Mouse (Mus musculus): ENCODE measurements around the gene Rprml.

The Rprml gene

DNA sequence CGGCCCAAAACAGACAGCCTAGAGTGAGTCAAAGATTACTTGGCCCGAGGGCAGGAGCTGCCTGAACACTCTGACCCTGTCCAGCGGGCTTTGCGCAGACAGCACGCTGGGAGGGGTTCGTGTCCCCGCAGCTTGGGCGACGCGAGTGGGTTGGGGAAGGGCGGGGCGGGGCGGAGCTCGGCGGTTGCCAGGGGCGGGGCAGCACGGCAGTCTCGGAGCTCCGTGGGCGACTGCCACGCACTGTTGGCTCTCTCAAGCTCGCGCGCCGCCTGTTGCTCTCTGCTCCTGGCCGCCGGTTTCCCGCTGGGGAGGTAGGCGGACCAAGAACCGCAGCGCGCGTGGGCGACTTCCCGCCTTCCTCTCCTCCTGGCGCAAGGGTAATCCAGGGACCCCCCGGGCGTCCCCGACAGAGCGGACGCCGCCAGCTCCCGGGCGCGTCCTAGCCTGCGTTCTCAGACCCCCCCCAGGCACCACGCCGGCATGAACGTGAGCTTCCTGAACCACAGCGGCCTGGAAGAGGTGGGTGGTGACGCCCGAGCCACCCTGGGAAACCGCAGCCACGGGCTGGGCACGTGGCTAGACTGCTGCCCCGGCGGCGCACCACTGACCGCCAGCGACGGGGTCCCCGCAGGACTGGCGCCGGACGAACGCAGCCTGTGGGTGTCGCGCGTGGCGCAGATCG is at the start of gene Rprml:
TSS of gene Rprml (plus strand) at position 270 of the 682 bp plus-strand sequence.
- no peak for DNase-seq (ENCODE audit: low read depth, low spot score)

DNA sequence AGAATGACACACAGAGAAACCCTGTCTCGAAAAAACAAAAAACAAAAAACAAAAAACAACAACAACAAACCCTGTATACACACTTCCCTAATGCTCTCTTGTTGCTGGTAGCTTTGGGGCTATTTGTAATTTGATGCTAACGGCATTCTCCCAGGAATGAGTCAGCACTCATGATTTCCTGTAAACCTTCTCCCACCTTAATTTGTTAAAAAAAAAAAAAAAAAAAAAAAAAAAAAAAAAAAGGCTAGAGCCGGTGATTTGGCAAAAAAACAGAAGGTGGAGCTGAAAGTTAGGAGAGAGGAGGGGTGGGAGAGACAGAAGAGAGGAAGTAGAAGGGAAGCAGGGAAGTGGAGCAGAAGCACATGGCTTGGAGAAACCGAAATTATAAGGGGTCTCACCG is 42.8 kb upstream of the Rprml start:
- DNase-seq (ENCODE audit: low read depth, low spot score), result no peak

GRCm38 (mm10) chr11:103610772-103611171 is 38.6 kb upstream of the Rprml start:
- no peak for DNase-seq (ENCODE audit: low read depth, low spot score)

- no peak for DNase-seq (ENCODE audit: low read depth, low spot score)
Measured at GRCm38 (mm10) chr11:103621040-103621439, 28.3 kb upstream of the Rprml start, which contains the start of gene Gm884. Gene Gm884, minus strand, starts transcription at chr11:103621140.

DNA sequence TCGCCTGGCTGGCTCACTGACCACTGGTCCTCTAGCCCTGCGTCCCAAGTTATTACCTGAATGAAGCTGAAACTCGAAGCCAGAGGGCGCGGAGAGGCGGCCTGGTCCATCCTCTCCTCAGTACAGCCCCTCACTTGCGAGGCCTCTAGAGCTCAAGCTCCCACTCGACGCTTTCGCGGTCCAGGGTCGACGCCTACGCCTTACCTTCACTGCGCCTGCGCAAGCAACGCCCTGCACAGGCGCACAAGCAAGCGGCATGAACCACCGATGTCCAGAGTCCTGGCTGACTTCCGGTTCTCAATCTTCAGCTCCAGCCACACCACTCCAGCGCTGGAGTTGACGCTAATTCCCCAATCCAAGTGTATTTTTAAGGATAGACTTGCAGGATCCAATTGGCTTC is 21.9 kb upstream of the Rprml start:
- no peak for DNase-seq (ENCODE audit: low read depth, low spot score)

GRCm38 (mm10) chr11:103634806-103635205 is 14.6 kb upstream of the Rprml start:
- DNase-seq (ENCODE audit: low read depth, low spot score), result no peak

DNA sequence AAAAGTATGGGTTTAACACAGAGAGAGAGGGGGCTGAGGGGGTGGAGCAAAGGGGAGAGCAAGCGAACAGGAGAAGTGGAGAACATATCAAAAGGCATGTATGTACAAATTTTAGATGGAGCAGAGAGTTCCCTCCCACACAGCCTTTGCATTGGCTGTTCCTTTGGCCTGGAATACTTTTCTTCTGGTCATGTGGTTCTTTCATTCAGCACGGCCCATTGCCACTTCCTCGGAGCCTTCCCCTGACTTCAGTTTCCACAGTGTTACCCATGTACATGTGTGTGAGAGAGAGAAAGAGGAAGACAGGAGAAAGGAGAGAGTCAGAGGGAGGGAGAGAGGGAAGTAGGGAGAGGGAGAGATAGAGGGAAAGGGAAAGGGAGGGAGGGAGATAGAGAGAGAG is 13.9 kb upstream of the Rprml start:
- DNase-seq (ENCODE audit: low read depth, low spot score), result no peak

- DNase-seq (ENCODE audit: low read depth, low spot score), result no peak
Measured at GRCm38 (mm10) chr11:103636261-103636660, 13.1 kb upstream of the Rprml start.

DNA sequence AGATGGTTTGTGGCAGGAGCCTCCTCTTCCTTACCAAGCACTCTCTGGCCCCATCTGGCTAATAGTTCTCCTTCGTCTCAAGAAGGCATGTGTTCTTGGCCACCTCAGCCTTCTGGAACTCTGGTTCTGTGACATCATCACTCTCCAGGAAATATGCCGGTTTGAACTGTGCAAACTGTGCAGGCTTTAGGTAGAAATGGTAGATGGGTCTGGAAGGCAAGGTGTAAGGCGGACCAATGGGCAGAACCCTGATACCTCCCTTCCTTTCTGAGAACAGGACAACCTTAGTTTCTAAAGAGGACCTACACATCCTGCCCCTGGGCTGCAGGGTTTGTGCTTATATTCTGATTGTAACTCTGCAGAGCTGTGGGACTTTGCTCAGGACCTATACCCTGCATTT is 10.6 kb upstream of the Rprml start, which contains the start of gene Lyzl6:
TSS of gene Lyzl6 (minus strand) at position 101 of the 400 bp plus-strand sequence.
- DNase-seq (ENCODE audit: low read depth, low spot score), result no peak

- peak; percentile 31 for DNase-seq (ENCODE audit: low read depth, low spot score)
Measured at GRCm38 (mm10) chr11:103639407-103639946, 9.9 kb upstream of the Rprml start.

DNA sequence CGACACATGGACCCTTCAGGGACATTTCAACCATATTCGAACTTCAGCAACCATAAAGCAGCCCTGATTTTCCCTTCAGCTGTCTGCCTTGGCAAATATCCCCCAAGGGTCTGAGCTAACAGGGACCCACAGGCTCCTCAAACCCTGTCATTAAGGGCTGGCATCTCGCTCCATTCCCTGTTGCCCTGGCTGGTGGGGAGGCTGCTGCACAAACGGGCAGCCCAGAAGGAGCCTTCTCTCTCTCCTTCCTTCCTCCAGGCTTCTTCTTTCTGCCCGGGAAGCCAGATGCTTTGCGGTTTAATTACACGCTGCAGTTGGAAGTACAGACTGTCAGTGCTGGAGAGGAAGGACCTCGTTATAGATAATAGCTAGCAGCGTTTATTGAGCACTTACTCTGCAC is 6.2 kb upstream of the Rprml start:
- DNase-seq (ENCODE audit: low read depth, low spot score), result no peak

DNA sequence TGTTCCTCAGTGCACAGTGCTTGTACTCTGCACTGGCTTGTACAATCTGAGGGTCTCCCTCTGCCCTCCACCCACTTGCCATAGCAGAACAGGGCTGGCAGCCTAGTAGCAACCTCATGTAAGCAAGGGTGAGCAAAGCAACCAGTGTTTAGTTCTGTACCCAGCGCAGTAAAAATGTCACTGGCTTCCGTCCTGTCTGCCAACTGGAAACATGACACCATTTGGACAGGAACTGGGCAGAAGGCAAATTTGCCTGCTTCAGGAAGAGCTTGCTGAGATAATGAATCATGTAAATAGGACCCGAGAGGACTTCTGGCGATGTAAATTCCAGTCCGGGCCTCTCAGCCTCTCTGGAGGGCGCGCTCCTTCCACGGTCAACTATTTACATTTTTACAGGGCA is 3.6 kb upstream of the Rprml start:
- no peak for DNase-seq (ENCODE audit: low read depth, low spot score)

- no peak for DNase-seq (ENCODE audit: low read depth, low spot score)
Measured at GRCm38 (mm10) chr11:103646301-103646700, 3.1 kb upstream of the Rprml start.

DNA sequence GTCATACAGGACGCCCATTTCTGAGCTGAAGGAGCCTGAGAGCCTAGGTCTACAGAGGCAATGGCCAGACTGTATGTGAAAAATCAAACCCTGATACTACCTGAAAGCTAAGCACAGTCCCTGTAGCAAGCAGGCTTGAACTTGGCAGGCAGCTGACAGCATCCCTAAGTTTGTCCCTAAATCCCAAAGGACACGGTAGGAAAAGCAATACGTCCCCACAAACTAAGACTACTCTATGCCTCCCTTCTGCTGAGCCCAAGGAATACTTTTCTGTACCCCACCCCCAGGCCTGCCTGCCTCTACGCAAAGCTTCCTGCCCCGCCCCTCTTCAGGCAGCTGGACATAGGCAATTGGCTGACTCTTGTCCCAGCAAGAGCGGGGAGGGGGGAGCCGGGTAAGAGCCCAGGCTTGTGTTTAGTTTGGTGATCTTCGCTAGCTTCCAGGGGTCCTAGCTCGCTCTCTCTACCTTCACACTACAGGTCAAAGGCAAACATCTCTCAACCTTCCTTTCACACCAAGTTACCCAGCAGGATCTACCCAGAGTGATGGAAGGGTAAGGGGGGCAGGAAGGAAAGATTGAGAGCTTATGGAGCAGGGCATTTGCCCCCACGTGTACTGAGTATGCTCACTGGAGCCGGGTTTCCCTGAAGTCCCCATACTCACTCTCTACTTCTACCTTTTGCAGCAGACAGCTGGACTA is 1.3 kb upstream of the Rprml start:
- no peak for DNase-seq (ENCODE audit: low read depth, low spot score)

DNA sequence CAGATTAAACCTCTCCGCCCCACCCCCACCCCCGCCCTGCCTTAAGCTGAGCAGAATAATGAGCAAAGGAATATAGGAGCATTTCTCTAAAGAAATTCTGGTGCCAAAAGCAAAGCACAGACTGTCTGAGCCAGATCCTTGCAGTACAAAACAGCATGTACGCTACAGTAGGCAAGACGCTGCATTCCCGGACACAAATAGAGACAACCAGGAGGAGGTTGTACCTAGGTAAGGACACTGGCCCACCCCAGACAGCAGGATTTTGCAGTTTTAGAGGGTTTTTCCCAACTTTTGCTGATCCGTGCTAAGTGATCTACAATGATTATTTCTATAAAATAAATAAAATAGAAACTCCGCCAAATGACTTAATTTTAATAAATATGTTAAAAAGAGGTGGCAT is 714 bp upstream of the Rprml start:
- DNase-seq (ENCODE audit: low read depth, low spot score), result no peak

DNA sequence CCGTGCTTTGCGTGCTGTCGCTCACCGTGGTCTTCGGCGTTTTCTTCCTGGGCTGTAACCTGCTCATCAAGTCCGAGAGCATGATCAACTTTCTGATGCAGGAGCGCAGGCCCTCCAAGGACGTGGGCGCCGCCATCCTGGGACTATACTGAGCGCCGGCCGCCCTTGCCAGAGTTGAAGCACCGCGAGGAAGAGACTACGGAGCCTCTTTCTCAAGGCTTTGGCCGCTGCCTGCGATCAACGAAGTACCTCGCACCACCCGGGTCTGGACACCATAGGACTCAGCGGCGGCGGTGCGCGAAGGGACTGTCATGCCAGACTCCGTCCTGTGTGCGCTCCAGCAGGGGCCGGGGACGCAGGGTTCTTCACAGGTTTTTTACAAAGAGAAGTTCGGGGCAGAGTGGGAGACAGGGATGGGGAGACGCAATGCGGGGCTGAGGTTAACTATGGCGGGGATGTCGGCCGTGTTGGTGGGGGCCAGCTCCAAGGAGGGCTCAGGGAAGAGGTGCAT is 668 bp downstream of the Rprml start:
- no peak for DNase-seq (ENCODE audit: low read depth, low spot score)

DNA sequence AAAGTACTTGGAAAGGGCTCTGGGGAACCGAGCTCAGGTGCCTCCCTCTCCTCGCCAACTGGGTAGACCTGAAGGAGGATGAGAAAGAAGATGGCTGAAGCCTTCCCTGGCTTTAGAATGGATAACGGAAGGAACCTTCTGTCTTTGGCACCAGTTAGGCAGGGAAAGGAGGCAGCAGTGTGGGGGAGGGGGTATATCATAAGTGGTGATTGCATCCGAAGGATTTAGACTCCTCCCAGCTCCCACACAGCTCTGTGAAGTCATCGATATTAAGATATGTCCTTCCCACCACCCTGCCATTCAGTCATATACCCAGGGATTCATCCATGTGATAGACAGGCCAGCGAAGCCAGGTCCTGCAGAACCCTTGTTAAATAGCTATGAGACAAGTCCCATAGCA is 2.1 kb downstream of the Rprml start:
- DNase-seq (ENCODE audit: low read depth, low spot score), result no peak

DNA sequence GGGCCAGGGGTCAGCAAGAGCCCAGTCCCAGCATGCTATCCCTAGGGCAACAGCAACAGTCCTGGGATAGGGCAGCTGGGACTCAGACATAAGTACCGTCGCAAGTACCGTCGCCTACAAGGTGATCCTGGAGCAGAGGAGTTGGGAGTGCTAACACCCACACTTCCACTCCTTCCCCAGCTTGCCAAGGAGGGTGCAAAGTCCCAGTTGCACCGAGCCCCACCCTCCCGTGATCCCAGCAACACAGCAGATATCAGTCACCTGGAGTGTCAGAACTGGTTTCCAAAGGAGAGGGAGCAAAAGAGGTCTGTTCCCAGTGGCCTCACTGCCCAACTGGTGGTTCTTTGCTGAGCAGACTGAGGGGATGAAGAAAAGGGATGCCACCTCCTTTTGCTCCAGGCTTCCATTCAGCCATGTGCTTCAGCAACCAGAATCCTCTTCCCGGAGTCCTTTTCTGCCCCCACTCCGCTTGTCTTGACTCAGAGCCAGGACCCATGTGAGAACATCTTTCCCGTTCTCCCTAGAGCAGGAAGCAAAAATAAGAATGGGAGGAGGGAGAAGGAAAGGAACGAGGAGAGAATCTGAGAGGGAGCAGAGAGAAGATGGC is 4.1 kb downstream of the Rprml start:
- no peak for DNase-seq (ENCODE audit: low read depth, low spot score)

DNA sequence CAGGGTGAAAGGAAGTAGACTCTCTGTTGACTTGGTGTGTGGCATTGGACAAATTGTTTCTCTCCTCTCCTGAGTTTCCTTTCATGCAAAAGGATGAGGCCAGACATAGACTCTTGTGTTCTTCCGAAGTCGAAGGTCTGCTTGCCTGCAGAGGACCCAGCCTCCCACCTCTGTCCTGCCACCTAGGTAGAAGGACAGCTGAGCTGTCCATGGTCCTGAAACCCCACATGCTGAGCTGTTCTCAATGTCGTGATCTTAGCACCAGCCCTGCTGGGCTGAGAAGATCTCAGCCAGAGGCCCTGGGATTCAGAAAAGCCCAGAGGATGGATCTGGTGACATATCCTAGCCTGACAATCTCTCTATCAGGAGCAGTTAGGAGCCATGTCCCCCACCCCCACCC is 7.2 kb downstream of the Rprml start:
- no peak for DNase-seq (ENCODE audit: low read depth, low spot score)

- DNase-seq (ENCODE audit: low read depth, low spot score), result no peak
Measured at GRCm38 (mm10) chr11:103658189-103658588, 8.8 kb downstream of the Rprml start.

GRCm38 (mm10) chr11:103661863-103662262 is 12.5 kb downstream of the Rprml start:
- DNase-seq (ENCODE audit: low read depth, low spot score), result no peak

GRCm38 (mm10) chr11:103662546-103662945 is 13.2 kb downstream of the Rprml start:
- no peak for DNase-seq (ENCODE audit: low read depth, low spot score)
